Mouse (Mus musculus) spleen, adult 12 weeks (tissue): ENCODE measurements around the gene Apobec2.

Experiments used
- DNase-seq: peaks from one replicate; pipeline ENCODE4 v3.0.0; 2022; ENCODE audit warnings: low spot score

Gene Apobec2

GRCm38 (mm10) chr17:48408526-48409291 lies 24.0 kb downstream of the Apobec2 start:
- peak; percentile 73 for DNase-seq

GRCm38 (mm10) chr17:48407910-48408525 lies 24.7 kb downstream of the Apobec2 start:
- no peak for DNase-seq

- no peak for DNase-seq
These were observed 25.6 kb downstream of the Apobec2 start for GRCm38 (mm10) chr17:48407154-48407553.

- DNase-seq: no peak
These were observed 28.0 kb downstream of the Apobec2 start for GRCm38 (mm10) chr17:48404706-48405105.

GRCm38 (mm10) chr17:48403848-48404247 lies 28.9 kb downstream of the Apobec2 start:
- DNase-seq: no peak

- DNase-seq: no peak
These were observed 30.0 kb downstream of the Apobec2 start for GRCm38 (mm10) chr17:48402751-48403150.

GRCm38 (mm10) chr17:48401710-48402109 lies 31.0 kb downstream of the Apobec2 start:
- no peak for DNase-seq

- no peak for DNase-seq
These were observed 40.1 kb downstream of the Apobec2 start for GRCm38 (mm10) chr17:48392616-48393015.

GRCm38 (mm10) chr17:48391446-48391845 lies 41.3 kb downstream of the Apobec2 start:
- no peak for DNase-seq

GRCm38 (mm10) chr17:48389442-48389841 lies 43.3 kb downstream of the Apobec2 start:
- DNase-seq: no peak

GRCm38 (mm10) chr17:48388666-48389065 lies 44.1 kb downstream of the Apobec2 start:
- DNase-seq: no peak

- DNase-seq: no peak
These were observed 46.8 kb downstream of the Apobec2 start for GRCm38 (mm10) chr17:48385786-48386461.

- no peak for DNase-seq
These were observed 53.7 kb downstream of the Apobec2 start for GRCm38 (mm10) chr17:48379050-48379449.

GRCm38 (mm10) chr17:48376102-48376501 lies 56.6 kb downstream of the Apobec2 start:
- no peak for DNase-seq

GRCm38 (mm10) chr17:48372987-48373386 lies 59.7 kb downstream of the Apobec2 start:
- no peak for DNase-seq

- no peak for DNase-seq
These were observed 61.1 kb downstream of the Apobec2 start for GRCm38 (mm10) chr17:48371621-48372020.
